Mouse (Mus musculus): Measurements from ENCODE around the gene Mtif3.

DNA sequence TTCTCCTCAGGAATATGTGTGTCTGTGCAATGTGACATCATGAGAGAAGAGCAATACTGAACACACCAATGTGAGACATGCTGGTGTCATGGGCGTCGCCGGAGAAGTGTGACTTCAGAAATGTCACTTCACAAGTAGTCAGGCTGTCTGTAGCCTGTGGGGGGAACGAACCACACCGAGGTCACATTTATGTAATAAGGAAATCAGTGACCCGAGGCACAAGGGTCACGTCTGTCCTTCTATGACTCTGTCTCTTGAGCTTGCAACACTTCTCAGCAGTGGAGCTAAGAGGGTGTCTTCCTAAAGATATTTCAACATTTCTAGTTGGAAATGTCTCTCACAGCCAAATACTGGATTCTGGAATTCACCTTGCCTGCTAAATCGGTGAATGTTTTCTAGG is 42.4 kb downstream of the Mtif3 start:
- no peak for TF ChIP-seq ZC3H11A (IDR thresholded peaks at IDR 0.05; ENCODE audit: borderline replicate concordance, low read depth, low read length)
- TF ChIP-seq ZNF384 (IDR thresholded peaks at IDR 0.05; ENCODE audit: low read depth, low read length), result no peak
- TF ChIP-seq CHD2 (IDR thresholded peaks at IDR 0.05; ENCODE audit: low read depth, low read length), result no peak
- TF ChIP-seq HCFC1 (IDR thresholded peaks at IDR 0.05; ENCODE audit: borderline replicate concordance, insufficient read depth, low read length), result no peak
- TF ChIP-seq MAFK (IDR thresholded peaks at IDR 0.05; ENCODE audit: insufficient read depth, low read depth, low read length), result no peak

Measured in ES-E14 (cell line).